Mouse (Mus musculus) kidney, postnatal 0 days (tissue): ENCODE results near the gene Gm11562. TPM values are rescaled to one million over a fixed set of nuclear protein-coding genes. Genes with fewer than 3 reads are reported as not detected.
"Not testable (repeated sequence)": the region's sequence is repeated elsewhere in the genome, so short reads cannot be mapped to it uniquely, and the experiment has no call there.

Experiments
- ATAC-seq: fragments of 200-750 bp; cut with Nextera tagmentation; replicated peaks from 2 replicates; pipeline ENCODE4 v1.8.0; 2017; ENCODE audit warnings: low read depth, moderate number of reproducible peaks, moderate TSS enrichment, moderate library complexity; ENCODE audit not compliant: low FRiP score
- DNase-seq: peaks from one replicate; pipeline ENCODE4 v3.0.0-alpha.2; 2016; ENCODE audit warnings: low spot score
- H3K27ac ChIP-seq: fragments of 300-500 bp; sonication (generic); 2 replicates; pipeline ENCODE4 v1.5.1; 2014; ENCODE audit warnings: mild to moderate bottlenecking
- H3K27me3 ChIP-seq: fragments of 300-500 bp; sonication (generic); 2 replicates; pipeline ENCODE4 v1.6.1; 2014; ENCODE audit warnings: low read length, mixed read lengths; ENCODE audit not compliant: insufficient read depth
- H3K36me3 ChIP-seq: fragments of 300-500 bp; sonication (generic); 2 replicates; pipeline ENCODE4 v1.6.1; 2014; ENCODE audit warnings: low read length, mixed read lengths; ENCODE audit not compliant: insufficient read depth
- H3K4me1 ChIP-seq: fragments of 300-500 bp; sonication (generic); replicated peaks from 2 replicates; pipeline ENCODE4 v1.6.1; 2014; ENCODE audit warnings: antibody characterized with exemption, low read length, mixed read lengths; ENCODE audit not compliant: insufficient read depth
- H3K4me2 ChIP-seq: fragments of 300-500 bp; sonication (generic); 2 replicates; pipeline ENCODE4 v1.6.1; 2014; ENCODE audit warnings: mild to moderate bottlenecking, low read length, moderate library complexity, mixed read lengths
- H3K4me3 ChIP-seq: fragments of 300-500 bp; sonication (generic); replicated peaks from 2 replicates; pipeline ENCODE4 v1.5.1; 2014; ENCODE audit warnings: low read depth, low read length
- H3K9ac ChIP-seq: fragments of 300-500 bp; sonication (generic); 2 replicates; pipeline ENCODE4 v1.6.1; 2014; ENCODE audit warnings: low read depth, low read length
- H3K9me3 ChIP-seq: fragments of 300-500 bp; sonication (generic); replicated peaks from 2 replicates; pipeline ENCODE4 v1.6.1; 2016; ENCODE audit warnings: low read length, inconsistent platforms, mixed read lengths
- CTCF ChIP-seq: IDR thresholded peaks from 2 replicates; pipeline ENCODE4 v1.5.1; 2016; ENCODE audit warnings: antibody characterized with exemption, low read depth, mild to moderate bottlenecking, moderate library complexity
- WGBS: fragments of 180-500 bp; shearing (Covaris S2); extraction: QIAGEN DNeasy Blood & Tissue Kit; methylation state at CpG from one replicate; pipeline ENCODE4 v1.1.7; 2014; 5-methylcytosine and 5-hydroxymethylcytosine counted together
- polyA plus RNA-seq: library from polyadenylated mRNA; unstranded; fragments of >200 nt; fragmentation: Nextera tagmentation; extraction: Ambion mirVana; gene quantifications from 2 replicates; pipeline ENCODE4 v1.2.1, GENCODE M21; 2015

Gm11562 gene
- polyA plus RNA-seq, 1 experiment from 2014 or later, result not detected

DNA sequence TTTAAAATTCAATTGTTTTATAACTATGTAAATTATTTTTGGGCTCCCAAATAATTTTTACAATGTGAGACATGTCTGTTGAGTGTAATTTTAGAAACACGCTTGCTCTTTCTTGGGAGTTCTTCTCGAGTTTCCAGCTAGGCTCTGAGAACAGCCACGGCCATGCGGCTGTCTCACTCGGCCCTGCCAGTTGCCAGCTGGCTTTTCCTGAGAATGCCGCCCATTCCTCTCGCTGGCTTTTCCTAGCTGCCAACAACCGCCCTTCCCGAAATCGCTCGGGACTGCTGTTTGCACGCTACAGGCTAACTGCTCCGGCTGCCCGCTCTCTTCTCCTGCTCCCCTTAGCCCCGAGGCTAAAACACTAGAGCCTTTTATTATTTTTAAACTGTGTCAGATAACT, 26.2 kb upstream of the Gm11562 start:
- no peak overlapping the region for H3K4me3 ChIP-seq
- H3K27ac ChIP-seq, result no peak overlapping the region
- H3K4me1 ChIP-seq, result no peaks in the 10 kb centered on the region
- no peak overlapping the region for H3K9ac ChIP-seq
- no peak for TF ChIP-seq CTCF
- WGBS, result 77% methylated on average over 15 of the region's 15 CpGs
- DNase-seq (no peak), ATAC-seq (no peak)
- H3K27me3 ChIP-seq, result no peaks in the 10 kb centered on the region
- no peaks in the 10 kb centered on the region for H3K36me3 ChIP-seq
- no peak overlapping the region for H3K4me2 ChIP-seq
- no peaks in the 10 kb centered on the region for H3K9me3 ChIP-seq

DNA sequence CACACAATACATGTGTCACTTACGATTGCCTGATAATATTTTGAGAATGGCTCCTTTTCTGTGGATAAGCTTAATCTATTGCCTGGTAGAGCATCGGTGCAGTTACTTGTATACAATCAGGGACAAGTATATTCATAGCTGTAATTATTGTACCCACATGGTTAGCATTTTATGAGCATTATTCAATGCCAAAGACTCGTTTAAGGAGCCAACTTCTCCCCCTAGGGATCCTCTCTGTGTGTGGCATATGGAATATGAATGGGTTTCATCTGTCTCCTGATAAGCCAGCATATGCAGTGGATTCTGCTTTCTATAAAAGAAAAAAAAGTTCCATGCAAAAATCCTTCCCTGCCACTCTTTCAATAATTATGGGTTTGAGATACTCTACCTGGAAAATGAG, 24.1 kb upstream of the Gm11562 start:
- 75% methylated on average over 3 of the region's 3 CpGs for WGBS
- Histone ChIP-seq H3K4me3 (no peak overlapping the region), H3K27me3 (no peaks in the 10 kb centered on the region), H3K27ac (no peak overlapping the region), H3K9me3 (no peaks in the 10 kb centered on the region), H3K4me1 (no peaks in the 10 kb centered on the region), H3K4me2 (no peak overlapping the region), H3K36me3 (no peaks in the 10 kb centered on the region), H3K9ac (no peak overlapping the region)
- ATAC-seq (no peak), DNase-seq (no peak)
- no peak for TF ChIP-seq CTCF

DNA sequence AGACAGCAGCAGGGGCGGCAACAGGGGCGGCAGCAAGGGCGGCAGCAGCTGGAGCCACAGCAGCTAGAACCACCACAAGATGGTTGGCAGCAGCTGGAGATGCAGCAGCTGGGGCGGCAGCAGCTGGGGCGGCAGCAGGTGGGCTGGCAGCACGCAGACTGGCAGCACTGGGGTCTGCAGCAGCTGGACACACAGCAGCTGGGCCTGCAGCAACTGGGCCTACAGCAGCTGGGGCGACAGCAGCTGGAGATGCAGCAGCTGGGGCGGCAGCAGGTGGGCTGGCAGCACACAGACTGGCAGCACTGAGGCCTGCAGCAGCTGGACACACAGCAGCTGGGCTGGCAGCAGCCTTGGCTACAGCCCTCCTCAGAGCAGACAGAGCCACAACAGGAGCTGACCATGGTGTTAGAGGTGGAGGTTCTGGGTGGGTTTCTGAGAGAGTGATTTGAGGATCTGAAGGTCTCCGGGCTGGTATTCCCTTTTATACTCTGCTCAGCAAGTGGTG, 23.5 kb upstream of the Gm11562 start, which contains the start of gene Krtap4-7:
Krtap4-7 (minus strand) TSS at position 455 of the 505 bp plus-strand sequence.
- not testable (repeated sequence) for H3K9me3 ChIP-seq, H3K4me3 ChIP-seq, H3K27ac ChIP-seq, DNase-seq, H3K27me3 ChIP-seq, H3K4me1 ChIP-seq, ATAC-seq, H3K4me2 ChIP-seq, H3K36me3 ChIP-seq, H3K9ac ChIP-seq
- 77% methylated on average over 8 of the region's 9 CpGs for WGBS

DNA sequence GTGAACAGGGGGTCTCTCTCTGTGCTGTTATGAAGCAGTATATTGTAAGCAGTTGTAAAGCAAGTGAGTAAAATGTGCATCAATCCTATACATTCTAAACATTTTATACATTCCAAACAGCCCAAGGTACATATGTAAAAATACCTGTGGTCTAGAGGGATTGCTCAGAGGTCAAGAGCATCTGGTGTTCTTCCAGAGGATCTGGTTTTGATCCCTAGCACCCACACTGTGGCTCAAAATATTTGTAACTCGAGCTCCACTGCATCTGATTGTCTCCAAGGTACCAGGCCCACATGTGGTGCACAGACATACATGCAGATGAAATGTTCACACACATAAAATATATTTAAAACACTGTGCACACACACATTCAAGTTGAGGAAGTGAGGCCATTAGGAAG, 20.7 kb upstream of the Gm11562 start:
- no peaks in the 10 kb centered on the region for H3K4me1 ChIP-seq
- no peaks in the 10 kb centered on the region for H3K27me3 ChIP-seq
- no peaks in the 10 kb centered on the region for H3K36me3 ChIP-seq
- no peak overlapping the region for H3K4me3 ChIP-seq
- H3K9ac ChIP-seq, result no peak overlapping the region
- no peak overlapping the region for H3K27ac ChIP-seq
- ATAC-seq (no peak), DNase-seq (no peak)
- no peaks in the 10 kb centered on the region for H3K9me3 ChIP-seq
- no peak overlapping the region for H3K4me2 ChIP-seq
- 31% methylated on average over 1 of the region's 1 CpGs for WGBS
- no peak for TF ChIP-seq CTCF

DNA sequence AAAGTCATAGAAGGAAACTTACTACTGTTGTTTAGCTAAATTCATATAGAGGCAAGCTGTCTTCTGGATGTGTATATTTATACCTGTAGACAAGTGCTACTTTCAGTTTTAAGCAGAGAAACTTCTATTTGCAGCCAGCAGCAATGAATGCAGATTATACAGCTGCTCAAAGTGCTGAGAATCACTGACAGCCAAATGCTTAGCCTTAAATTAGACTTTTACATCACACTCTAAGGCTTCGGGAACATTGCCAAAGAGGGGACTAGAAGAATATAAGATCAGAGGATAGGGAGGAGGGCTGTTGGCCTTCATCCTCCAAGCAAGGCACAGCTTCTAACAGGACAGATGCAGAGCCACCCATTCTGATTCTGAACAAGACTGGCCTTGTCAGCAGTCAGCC, 16.9 kb upstream of the Gm11562 start:
- 52% methylated on average over 1 of the region's 1 CpGs for WGBS
- no peaks in the 10 kb centered on the region for H3K9me3 ChIP-seq
- no peak overlapping the region for H3K9ac ChIP-seq
- H3K27me3 ChIP-seq, result no peaks in the 10 kb centered on the region
- H3K4me3 ChIP-seq, result no peak overlapping the region
- H3K36me3 ChIP-seq, result no peaks in the 10 kb centered on the region
- ATAC-seq, result no peak
- no peak overlapping the region for H3K4me2 ChIP-seq
- no peak for DNase-seq
- no peak for TF ChIP-seq CTCF
- H3K4me1 ChIP-seq, result no peaks in the 10 kb centered on the region
- no peak overlapping the region for H3K27ac ChIP-seq

DNA sequence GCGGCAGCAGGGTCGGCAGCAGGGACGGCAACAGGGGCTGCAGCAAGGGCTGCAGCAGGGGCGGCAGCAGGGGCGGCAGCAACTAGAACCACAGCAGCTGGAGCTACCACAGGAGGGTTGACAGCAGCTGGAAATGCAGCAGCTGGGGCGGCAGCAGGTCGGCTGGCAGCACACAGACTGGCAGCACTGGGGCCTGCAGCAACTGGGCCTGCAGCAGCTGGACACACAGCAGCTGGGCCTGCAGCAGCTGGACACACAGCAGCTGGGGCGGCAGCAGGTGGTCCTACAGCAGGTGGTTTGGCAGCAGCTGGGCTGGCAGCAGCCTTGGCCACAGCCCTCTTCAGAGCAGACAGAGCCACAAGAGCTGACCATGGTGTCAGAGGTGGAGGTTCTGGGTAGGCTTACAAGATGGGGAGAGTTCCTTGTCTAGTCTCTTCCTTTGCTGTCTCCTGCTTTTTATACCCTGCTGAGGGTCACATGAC, 14.5 kb upstream of the Gm11562 start, which contains the start of gene Krtap4-2:
Krtap4-2 (minus strand) TSS at position 432 of the 482 bp plus-strand sequence.
- H3K9me3 ChIP-seq, result no peaks in the 10 kb centered on the region
- H3K27ac ChIP-seq, result no peak within 1 kb of the TSS
- no peak within 1 kb of the TSS for H3K4me3 ChIP-seq
- WGBS, result 25% methylated on average over 8 of the region's 8 CpGs
- no peaks in the 10 kb centered on the region for H3K4me1 ChIP-seq
- no peaks in the 10 kb centered on the region for H3K27me3 ChIP-seq
- H3K36me3 ChIP-seq, result no peaks in the 10 kb centered on the region
- no peak within 1 kb of the TSS for H3K4me2 ChIP-seq
- H3K9ac ChIP-seq, result no peak within 1 kb of the TSS
- no peak for ATAC-seq
- TF ChIP-seq CTCF, result no peak
- no peak for DNase-seq

DNA sequence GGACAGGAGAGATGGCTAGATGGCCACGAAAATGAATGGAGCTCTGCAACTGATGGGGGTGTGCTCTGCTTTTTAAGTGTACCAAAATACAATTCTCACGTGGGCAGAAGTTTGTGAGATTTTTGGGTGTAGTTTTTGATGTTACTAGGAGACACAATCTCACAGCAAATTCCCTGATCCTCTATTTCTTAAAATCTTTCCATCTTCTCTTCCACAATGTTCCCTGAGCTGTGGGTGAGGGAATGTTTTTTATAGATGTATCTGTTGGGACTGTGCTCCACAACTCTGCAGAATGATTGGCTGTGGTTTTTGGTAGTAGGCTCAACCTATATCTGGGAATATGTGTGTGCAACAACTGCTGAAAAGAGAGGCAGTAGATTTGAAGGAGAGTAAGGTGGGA, 13.1 kb upstream of the Gm11562 start:
- ATAC-seq (no peak), DNase-seq (no peak)
- Histone ChIP-seq H3K4me1 (no peaks in the 10 kb centered on the region), H3K4me3 (no peak overlapping the region), H3K9ac (no peak overlapping the region), H3K36me3 (no peaks in the 10 kb centered on the region), H3K27ac (no peak overlapping the region), H3K9me3 (no peaks in the 10 kb centered on the region), H3K4me2 (no peak overlapping the region), H3K27me3 (no peaks in the 10 kb centered on the region)
- no peak for TF ChIP-seq CTCF
- 68% methylated on average over 2 of the region's 2 CpGs for WGBS
